Comparison of ENCODE assay signal across 10 mouse cellular contexts in the genomic region with DNA sequence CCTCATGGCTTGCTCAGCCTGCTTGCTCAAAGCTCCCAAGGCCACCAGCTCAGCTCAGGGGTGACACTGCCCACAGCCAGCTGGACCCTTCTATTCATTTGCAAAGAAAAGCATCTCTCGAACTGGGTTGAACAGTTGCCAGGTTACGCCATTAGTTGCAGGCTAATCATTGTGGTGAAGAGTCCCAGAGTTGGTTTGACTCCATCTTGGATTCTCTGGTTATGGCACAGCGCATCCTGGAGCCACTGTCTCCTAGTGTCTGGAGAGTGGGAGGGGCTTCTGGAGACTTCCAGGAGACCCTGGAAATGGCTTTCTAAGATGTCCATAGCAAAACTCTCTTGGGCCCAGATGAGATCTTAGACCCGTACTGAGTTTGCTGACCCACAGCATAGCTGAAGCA. TPM values are rescaled to one million over a fixed set of nuclear protein-coding genes. Genes with fewer than 3 reads are reported as not detected.
DNase-seq lines count a peak whose midpoint lies in the region; ATAC-seq and TF ChIP-seq lines count a peak whose summit lies in the region.
"Had no signal": no experiment of that assay in that cellular context is flagged by ENCODE, and none has a peak within 500 bp of the region (broad histone marks: within the 10 kb centered on the region; RNA-seq: fewer than 3 reads in every experiment).

No protein-coding gene starts in this region.

- no peaks in the 10 kb centered on the region for H3K36me3 ChIP-seq in hindbrain, embryonic 11.5 days (ENCODE audit: control insufficient read depth, insufficient read depth, low read length)
- H3K36me3 ChIP-seq in hindbrain, embryonic 10.5 days, result no peaks in the 10 kb centered on the region
- H3K36me3 ChIP-seq in stomach, embryonic 15.5 days, result no peaks in the 10 kb centered on the region
- no peaks in the 10 kb centered on the region for H3K36me3 ChIP-seq in stomach, postnatal 0 days (ENCODE audit: control insufficient read depth, insufficient read depth, low read length)
- no peaks in the 10 kb centered on the region for H3K36me3 ChIP-seq in limb, embryonic 13.5 days
- no peaks in the 10 kb centered on the region for H3K36me3 ChIP-seq in liver, postnatal 0 days (replicated peaks; ENCODE audit: insufficient read depth, low read length)

- H3K4me2 ChIP-seq in hindbrain, embryonic 11.5 days (replicated peaks; ENCODE audit: low read depth, low read length), result no peak overlapping the region
- peak overlapping the region; percentile 61; the same call in 1 of the 2 replicates for H3K4me2 ChIP-seq in stomach, embryonic 15.5 days
- H3K4me2 ChIP-seq in stomach, postnatal 0 days (replicated peaks; ENCODE audit: low read depth), result no peak overlapping the region
- H3K4me2 ChIP-seq in limb, embryonic 13.5 days (replicated peaks), result peak overlapping the region; percentile 61
- H3K4me2 ChIP-seq in liver, postnatal 0 days (ENCODE audit: low read depth, low read length), result no peak overlapping the region

- no peak for TF ChIP-seq EP300 in stomach, postnatal 0 days (optimal IDR thresholded peaks at IDR 0.05)
- TF ChIP-seq EP300 in liver, postnatal 0 days (IDR thresholded peaks at IDR 0.05; ENCODE audit: low read depth), result no peak

- WGBS in hindbrain, embryonic 11.5 days, result 80% methylated on average over 4 of the region's 4 CpGs
- 87% methylated on average over 4 of the region's 4 CpGs for WGBS in hindbrain, embryonic 10.5 days
- 87% methylated on average over 4 of the region's 4 CpGs for WGBS in stomach, embryonic 15.5 days
- WGBS in stomach, postnatal 0 days, result 89% methylated on average over 4 of the region's 4 CpGs
- 93% methylated on average over 4 of the region's 4 CpGs for WGBS in limb, embryonic 13.5 days
- 82% methylated on average over 4 of the region's 4 CpGs for WGBS in liver, postnatal 0 days (ENCODE audit: insufficient replicate concordance)

- H3K9me3 ChIP-seq in hindbrain, embryonic 11.5 days (ENCODE audit: control insufficient read depth, low read length), result no peaks in the 10 kb centered on the region
- H3K9me3 ChIP-seq in hindbrain, embryonic 10.5 days, result no peaks in the 10 kb centered on the region
- H3K9me3 ChIP-seq in stomach, embryonic 15.5 days, result no peaks in the 10 kb centered on the region
- no peaks in the 10 kb centered on the region for H3K9me3 ChIP-seq in stomach, postnatal 0 days (ENCODE audit: control insufficient read depth, low read length)
- H3K9me3 ChIP-seq in limb, embryonic 13.5 days, result no peaks in the 10 kb centered on the region
- no peaks in the 10 kb centered on the region for H3K9me3 ChIP-seq in liver, postnatal 0 days (ENCODE audit: low read length)

- DNase-seq in hindbrain, embryonic 11.5 days (ENCODE audit: low spot score), result no peak
- no peak for DNase-seq in hindbrain, embryonic 10.5 days (ENCODE audit: low spot score)
- DNase-seq in stomach, postnatal 0 days (ENCODE audit: low spot score), result no peak
- no peak for DNase-seq in right cerebral cortex, postnatal 25 days
- no peak for DNase-seq in urinary bladder, postnatal 10 days (ENCODE audit: low spot score)
- DNase-seq in liver, postnatal 0 days, result no peak

- H3K27ac ChIP-seq in hindbrain, embryonic 11.5 days (ENCODE audit: low read depth, low read length), result no peak overlapping the region
- H3K27ac ChIP-seq in hindbrain, embryonic 10.5 days, result no peak overlapping the region
- no peak overlapping the region for H3K27ac ChIP-seq in stomach, embryonic 15.5 days
- H3K27ac ChIP-seq in stomach, postnatal 0 days (replicated peaks), result no peak overlapping the region
- no peak overlapping the region for H3K27ac ChIP-seq in limb, embryonic 13.5 days
- H3K27ac ChIP-seq in liver, postnatal 0 days (ENCODE audit: low read depth), result no peak overlapping the region
- H3K27ac ChIP-seq: kidney, postnatal 0 days had no signal

- 0 out of 2 replicates have a peak, but pooled peaks cover 2% of the 10 kb centered on the region for H3K4me1 ChIP-seq in hindbrain, embryonic 11.5 days (replicated peaks; ENCODE audit: control insufficient read depth, insufficient read depth, low read length)
- peaks cover 19% of the 10 kb centered on the region for H3K4me1 ChIP-seq in hindbrain, embryonic 10.5 days (replicated peaks)
- peaks cover 8% of the 10 kb centered on the region; the same call in 1 of the 2 replicates for H3K4me1 ChIP-seq in stomach, embryonic 15.5 days
- no peaks in the 10 kb centered on the region for H3K4me1 ChIP-seq in stomach, postnatal 0 days (replicated peaks; ENCODE audit: control insufficient read depth, insufficient read depth)
- peaks cover 14% of the 10 kb centered on the region; the same call in 1 of the 2 replicates for H3K4me1 ChIP-seq in limb, embryonic 13.5 days
- H3K4me1 ChIP-seq in liver, postnatal 0 days (ENCODE audit: insufficient read depth), result peaks cover 18% of the 10 kb centered on the region

- TF ChIP-seq CTCF in stomach, postnatal 0 days (IDR thresholded peaks at IDR 0.05; ENCODE audit: low read depth), result no peak
- no peak for TF ChIP-seq CTCF in liver, postnatal 0 days (IDR thresholded peaks at IDR 0.05; ENCODE audit: low read depth)

- H3K9ac ChIP-seq in hindbrain, embryonic 11.5 days (ENCODE audit: low read depth, low read length), result no peak overlapping the region
- H3K9ac ChIP-seq in stomach, embryonic 15.5 days, result no peak overlapping the region
- H3K9ac ChIP-seq in stomach, postnatal 0 days (ENCODE audit: low read length), result no peak overlapping the region
- no peak overlapping the region; the same call in 1 of the 2 replicates for H3K9ac ChIP-seq in limb, embryonic 13.5 days
- H3K9ac ChIP-seq in liver, postnatal 0 days (replicated peaks), result no peak overlapping the region

- no peaks in the 10 kb centered on the region for H3K27me3 ChIP-seq in hindbrain, embryonic 11.5 days (ENCODE audit: control insufficient read depth, insufficient read depth, low read length)
- H3K27me3 ChIP-seq in hindbrain, embryonic 10.5 days (ENCODE audit: insufficient read depth, poor library complexity, severe bottlenecking), result peaks cover 6% of the 10 kb centered on the region; the same call in 1 of the 2 replicates
- H3K27me3 ChIP-seq in stomach, embryonic 15.5 days (replicated peaks), result no peaks in the 10 kb centered on the region
- H3K27me3 ChIP-seq in stomach, postnatal 0 days (ENCODE audit: control insufficient read depth, insufficient read depth, low read length), result no peaks in the 10 kb centered on the region
- H3K27me3 ChIP-seq in limb, embryonic 13.5 days, result no peaks in the 10 kb centered on the region
- H3K27me3 ChIP-seq in liver, postnatal 0 days (ENCODE audit: insufficient read depth, low read length), result 0 out of 2 replicates have a peak, but pooled peaks cover 3% of the 10 kb centered on the region

- ATAC-seq in hindbrain, embryonic 11.5 days (ENCODE audit: low FRiP score), result peak; percentile 25; the same call in 1 of the 2 replicates
- no peak for ATAC-seq in stomach, embryonic 15.5 days (ENCODE audit: insufficient read depth, low FRiP score, low read depth)
- ATAC-seq in stomach, postnatal 0 days (ENCODE audit: low FRiP score, low TSS enrichment), result no peak
- no peak for ATAC-seq in limb, embryonic 13.5 days (ENCODE audit: low FRiP score, low read depth)
- ATAC-seq in liver, postnatal 0 days, result no peak

- no peak overlapping the region for H3K4me3 ChIP-seq in hindbrain, embryonic 11.5 days (ENCODE audit: low read depth, low read length)
- H3K4me3 ChIP-seq in hindbrain, embryonic 10.5 days, result no peak overlapping the region
- H3K4me3 ChIP-seq in stomach, embryonic 15.5 days (replicated peaks), result no peak overlapping the region
- H3K4me3 ChIP-seq in stomach, postnatal 0 days (ENCODE audit: low read depth, low read length), result no peak overlapping the region
- no peak overlapping the region for H3K4me3 ChIP-seq in limb, embryonic 13.5 days
- no peak overlapping the region for H3K4me3 ChIP-seq in liver, postnatal 0 days (ENCODE audit: low read depth, low read length)

RNA-seq across cellular contexts. Expression of a gene that starts 22.4 kb away (rescaled TPM):
- 0.17 and 0.25 TPM in 2 replicates for polyA plus RNA-seq in hindbrain, embryonic 11.5 days (2014; fragmentation: Nextera tagmentation; extraction: Ambion mirVana)
- polyA plus RNA-seq in hindbrain, embryonic 10.5 days (2016; fragmentation: Nextera tagmentation; extraction: Ambion mirVana), result 0.27 and 0.39 TPM in 2 replicates
- polyA plus RNA-seq in stomach, embryonic 15.5 days (2015; fragmentation: Nextera tagmentation; extraction: Ambion mirVana), result 9.5 and 11.6 TPM in 2 replicates
- polyA plus RNA-seq in stomach, postnatal 0 days (2015; fragmentation: Nextera tagmentation; extraction: Ambion mirVana), result 2.4 TPM in 2 replicates
- polyA plus RNA-seq in limb, embryonic 13.5 days (2015; fragmentation: Nextera tagmentation; extraction: Ambion mirVana), result 1.5 and 1.9 TPM in 2 replicates
- 0.36 and 0.45 TPM in 2 replicates for polyA plus RNA-seq in liver, postnatal 0 days (2015; fragmentation: Nextera tagmentation; extraction: Ambion mirVana)
- polyA plus RNA-seq: macrophage had no signal

RNA-seq across cellular contexts. Expression of a gene that starts 31.3 kb away (rescaled TPM):
- 66.5 and 69.6 TPM in 2 replicates for polyA plus RNA-seq in hindbrain, embryonic 11.5 days (2014; fragmentation: Nextera tagmentation; extraction: Ambion mirVana)
- polyA plus RNA-seq in hindbrain, embryonic 10.5 days (2016; fragmentation: Nextera tagmentation; extraction: Ambion mirVana), result 79.0 and 82.1 TPM in 2 replicates
- 66.0 and 66.4 TPM in 2 replicates for polyA plus RNA-seq in stomach, embryonic 15.5 days (2015; fragmentation: Nextera tagmentation; extraction: Ambion mirVana)
- polyA plus RNA-seq in stomach, postnatal 0 days (2015; fragmentation: Nextera tagmentation; extraction: Ambion mirVana), result 49.3 and 50.4 TPM in 2 replicates
- polyA plus RNA-seq in limb, embryonic 13.5 days (2015; fragmentation: Nextera tagmentation; extraction: Ambion mirVana), result 64.1 and 70.4 TPM in 2 replicates
- 33.8 and 34.4 TPM in 2 replicates for polyA plus RNA-seq in liver, postnatal 0 days (2015; fragmentation: Nextera tagmentation; extraction: Ambion mirVana)

RNA-seq across cellular contexts. Expression of a gene that starts 54.6 kb away (rescaled TPM):
- 0.09 TPM in 1 of 2 replicates, not detected in the other for polyA plus RNA-seq in hindbrain, embryonic 11.5 days (2014; fragmentation: Nextera tagmentation; extraction: Ambion mirVana)
- polyA plus RNA-seq in hindbrain, embryonic 10.5 days (2016; fragmentation: Nextera tagmentation; extraction: Ambion mirVana), result 0.16 TPM in 1 of 2 replicates, not detected in the other
- polyA plus RNA-seq in stomach, embryonic 15.5 days (2015; fragmentation: Nextera tagmentation; extraction: Ambion mirVana), result 7.7 and 12.7 TPM in 2 replicates
- 63.0 and 75.8 TPM in 2 replicates for polyA plus RNA-seq in stomach, postnatal 0 days (2015; fragmentation: Nextera tagmentation; extraction: Ambion mirVana)
- 0.75 and 1.0 TPM in 2 replicates for polyA plus RNA-seq in limb, embryonic 13.5 days (2015; fragmentation: Nextera tagmentation; extraction: Ambion mirVana)
- 0.31 and 0.38 TPM in 2 replicates for polyA plus RNA-seq in liver, postnatal 0 days (2015; fragmentation: Nextera tagmentation; extraction: Ambion mirVana)

Comparison
In these comparisons a context has a peak if more than half of its experiments do, and no peak if none do; other contexts are left out.
1. H3K4me2 ChIP-seq: peak in stomach, embryonic 15.5 days (single experiment) and limb, embryonic 13.5 days (single experiment); none in hindbrain, embryonic 11.5 days (single experiment), stomach, postnatal 0 days (single experiment) and liver, postnatal 0 days (single experiment).